Mouse (Mus musculus): ENCODE measurements at regions not wholly inside any gene's neighbourhood (a gene's known extent, or its start where the extent isn't known, plus 50 kb on each side); places are given as distances from the start of the nearest gene placed in this dataset.

- no peak for DNase-seq (ENCODE audit: low spot score)
Measured at GRCm38 (mm10) chr8:12503344-12503743, 69.5 kb upstream of the Spaca7 start.

- no peak for DNase-seq (ENCODE audit: low spot score)
Measured at GRCm38 (mm10) chr8:12504240-12504639, 68.6 kb upstream of the Spaca7 start.

GRCm38 (mm10) chr8:12504777-12505176, 68.1 kb upstream of the Spaca7 start:
- no peak for DNase-seq (ENCODE audit: low spot score)

GRCm38 (mm10) chr8:12510233-12510632, 62.6 kb upstream of the Spaca7 start:
- DNase-seq (ENCODE audit: low spot score), result no peak

GRCm38 (mm10) chr8:12513042-12513441, 59.8 kb upstream of the Spaca7 start:
- no peak for DNase-seq (ENCODE audit: low spot score)

GRCm38 (mm10) chr8:12514138-12514537, 58.7 kb upstream of the Spaca7 start:
- no peak for DNase-seq (ENCODE audit: low spot score)

- no peak for DNase-seq (ENCODE audit: low spot score)
Measured at GRCm38 (mm10) chr8:12521636-12522035, 51.2 kb upstream of the Spaca7 start.
